Mouse (Mus musculus) embryonic facial prominence, embryonic 14.5 days (tissue): ENCODE measurements around the gene Ptpre. TPM values are rescaled to one million over a fixed set of nuclear protein-coding genes. Genes with fewer than 3 reads are reported as not detected.
"Not testable (repeated sequence)": the region's sequence is repeated elsewhere in the genome, so short reads cannot be mapped to it uniquely, and the experiment has no call there.

ENCODE experiments used
- ATAC-seq: fragments of 200-750 bp; cut with Nextera tagmentation; 2 replicates; pipeline ENCODE4 v1.8.0; 2017; ENCODE audit warnings: low read depth, moderate number of reproducible peaks, moderate TSS enrichment
- DNase-seq: peaks from one replicate; pipeline ENCODE4 v3.0.0-alpha.2; 2015; ENCODE audit warnings: low spot score
- H3K27ac ChIP-seq: fragments of 300-500 bp; sonication (generic); replicated peaks from 2 replicates; pipeline ENCODE4 v1.5.1; 2014; ENCODE audit warnings: low read depth, mild to moderate bottlenecking, low read length, moderate library complexity
- H3K27me3 ChIP-seq: fragments of 300-500 bp; sonication (generic); replicated peaks from 2 replicates; pipeline ENCODE4 v1.6.1; 2014; ENCODE audit warnings: low read length; ENCODE audit not compliant: control insufficient read depth, insufficient read depth
- H3K36me3 ChIP-seq: fragments of 300-500 bp; sonication (generic); 2 replicates; pipeline ENCODE4 v1.6.1; 2014; ENCODE audit warnings: low read length, mixed read lengths; ENCODE audit not compliant: control insufficient read depth, insufficient read depth
- H3K4me1 ChIP-seq: fragments of 300-500 bp; sonication (generic); 2 replicates; pipeline ENCODE4 v1.6.1; 2014; ENCODE audit warnings: antibody characterized with exemption, low read length; ENCODE audit not compliant: control insufficient read depth, insufficient read depth
- H3K4me2 ChIP-seq: fragments of 300-500 bp; sonication (generic); 2 replicates; pipeline ENCODE4 v1.6.1; 2014; ENCODE audit warnings: low read depth, mild to moderate bottlenecking, low read length, moderate library complexity, mixed read lengths
- H3K4me3 ChIP-seq: fragments of 300-500 bp; sonication (generic); 2 replicates; pipeline ENCODE4 v1.5.1; 2014; ENCODE audit warnings: low read depth, mild to moderate bottlenecking, low read length
- H3K9ac ChIP-seq: fragments of 300-500 bp; sonication (generic); 2 replicates; pipeline ENCODE4 v1.6.1; 2014; ENCODE audit warnings: low read depth, mild to moderate bottlenecking, low read length, moderate library complexity, mixed read lengths
- H3K9me3 ChIP-seq: fragments of 300-500 bp; sonication (generic); 2 replicates; pipeline ENCODE4 v1.6.1; 2016; ENCODE audit warnings: low read length; ENCODE audit not compliant: control insufficient read depth
- WGBS: fragments of 180-500 bp; shearing (Covaris S2); extraction: QIAGEN DNeasy Blood & Tissue Kit; methylation state at CpG from one replicate; pipeline ENCODE4 v1.1.7; 2014; 5-methylcytosine and 5-hydroxymethylcytosine counted together
- polyA plus RNA-seq: library from polyadenylated mRNA; unstranded; fragments of >200 nt; fragmentation: Nextera tagmentation; extraction: Ambion mirVana; gene quantifications from 2 replicates; pipeline ENCODE4 v1.2.1, GENCODE M21; 2014

Ptpre gene
- polyA plus RNA-seq, 1 experiment from 2014 or later = 4.1 TPM

- Histone ChIP-seq H3K36me3 (no peaks in the 10 kb centered on the region), H3K27me3 (no peaks in the 10 kb centered on the region), H3K4me3 (no peak overlapping the region), H3K9me3 (no peaks in the 10 kb centered on the region), H3K27ac (no peak overlapping the region), H3K4me2 (no peak overlapping the region), H3K4me1 (peaks cover 12% of the 10 kb centered on the region; the same call in 1 of the 2 replicates), H3K9ac (no peak overlapping the region)
- no peak for DNase-seq
- WGBS = 49% methylated on average over 7 of the region's 7 CpGs
- ATAC-seq = no peak; the same call in 1 of the 2 replicates
These were observed 75.5 kb downstream of the Ptpre start for GRCm38 (mm10) chr7:135612801-135613200.

- Histone ChIP-seq H3K36me3 (no peaks in the 10 kb centered on the region), H3K27ac (no peak overlapping the region), H3K4me2 (no peak overlapping the region), H3K9ac (no peak overlapping the region), H3K4me1 (peaks cover 12% of the 10 kb centered on the region; the same call in 1 of the 2 replicates), H3K4me3 (no peak overlapping the region), H3K9me3 (no peaks in the 10 kb centered on the region), H3K27me3 (no peaks in the 10 kb centered on the region)
- no peak for ATAC-seq
- DNase-seq = no peak
- whole genome bisulfite sequencing = 95% methylated on average over 3 of the region's 3 CpGs
These were observed 76.1 kb downstream of the Ptpre start for GRCm38 (mm10) chr7:135613380-135613779.

GRCm38 (mm10) chr7:135614892-135615291 is 77.6 kb downstream of the Ptpre start:
- Histone ChIP-seq H3K9ac (no peak overlapping the region), H3K27me3 (no peaks in the 10 kb centered on the region), H3K27ac (no peak overlapping the region), H3K9me3 (no peaks in the 10 kb centered on the region), H3K36me3 (no peaks in the 10 kb centered on the region), H3K4me2 (no peak overlapping the region), H3K4me1 (peaks cover 6% of the 10 kb centered on the region; the same call in 1 of the 2 replicates), H3K4me3 (no peak overlapping the region)
- DNase-seq (no peak), ATAC-seq (no peak)
- WGBS = 84% methylated on average over 8 of the region's 8 CpGs

GRCm38 (mm10) chr7:135616479-135616878 is 79.2 kb downstream of the Ptpre start:
- H3K4me2 ChIP-seq, H3K9me3 ChIP-seq, DNase-seq, H3K9ac ChIP-seq, H3K36me3 ChIP-seq, H3K4me1 ChIP-seq, H3K4me3 ChIP-seq, H3K27ac ChIP-seq, ATAC-seq, H3K27me3 ChIP-seq: not testable (repeated sequence)

GRCm38 (mm10) chr7:135617776-135618175 is 80.5 kb downstream of the Ptpre start:
- H3K4me1 ChIP-seq = no peaks in the 10 kb centered on the region
- no peaks in the 10 kb centered on the region for H3K9me3 ChIP-seq
- H3K27ac ChIP-seq = no peak overlapping the region
- ATAC-seq = no peak
- H3K4me3 ChIP-seq = no peak overlapping the region
- no peak overlapping the region for H3K4me2 ChIP-seq
- DNase-seq = peak; percentile 60
- no peaks in the 10 kb centered on the region for H3K27me3 ChIP-seq
- no peak overlapping the region for H3K9ac ChIP-seq
- 58% methylated on average over 11 of the region's 11 CpGs for WGBS
- H3K36me3 ChIP-seq = no peaks in the 10 kb centered on the region

GRCm38 (mm10) chr7:135621649-135622048 is 84.4 kb downstream of the Ptpre start:
- no peak overlapping the region for H3K27ac ChIP-seq
- H3K9me3 ChIP-seq = no peaks in the 10 kb centered on the region
- H3K9ac ChIP-seq = no peak overlapping the region
- H3K4me1 ChIP-seq = no peaks in the 10 kb centered on the region
- no peak overlapping the region for H3K4me3 ChIP-seq
- H3K27me3 ChIP-seq = no peaks in the 10 kb centered on the region
- WGBS = 69% methylated on average over 6 of the region's 6 CpGs
- no peak overlapping the region for H3K4me2 ChIP-seq
- no peak for ATAC-seq
- no peaks in the 10 kb centered on the region for H3K36me3 ChIP-seq
- no peak for DNase-seq

DNA sequence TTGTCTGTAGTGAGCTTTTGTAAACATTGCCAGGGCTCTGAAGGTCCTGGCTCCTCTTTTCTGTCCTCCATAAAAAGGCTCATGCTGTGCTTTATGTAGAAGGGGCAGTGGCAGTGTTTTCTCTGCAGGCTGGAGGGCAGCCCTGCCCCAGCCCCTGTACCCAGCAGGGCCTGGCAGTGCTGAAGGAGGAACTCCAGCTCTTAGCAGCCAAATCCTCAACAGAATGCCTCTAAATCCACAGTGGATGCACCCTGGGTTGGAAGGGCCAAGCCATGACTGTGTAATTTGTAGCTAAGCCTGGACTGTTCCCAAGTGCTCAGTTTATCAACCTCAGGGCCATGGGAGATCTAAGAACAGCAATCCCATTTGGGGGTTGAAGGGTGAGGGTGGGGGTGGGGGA is 85.0 kb downstream of the Ptpre start:
- ATAC-seq (no peak), DNase-seq (no peak)
- H3K4me1 ChIP-seq = no peaks in the 10 kb centered on the region
- no peaks in the 10 kb centered on the region for H3K27me3 ChIP-seq
- no peaks in the 10 kb centered on the region for H3K9me3 ChIP-seq
- no peak overlapping the region for H3K4me2 ChIP-seq
- no peak overlapping the region for H3K4me3 ChIP-seq
- H3K9ac ChIP-seq = no peak overlapping the region
- no peak overlapping the region for H3K27ac ChIP-seq
- no peaks in the 10 kb centered on the region for H3K36me3 ChIP-seq

GRCm38 (mm10) chr7:135624854-135625253 is 87.6 kb downstream of the Ptpre start:
- Histone ChIP-seq H3K9me3 (no peaks in the 10 kb centered on the region), H3K27ac (no peak overlapping the region), H3K36me3 (no peaks in the 10 kb centered on the region), H3K4me1 (no peaks in the 10 kb centered on the region), H3K9ac (no peak overlapping the region), H3K27me3 (no peaks in the 10 kb centered on the region), H3K4me3 (no peak overlapping the region), H3K4me2 (no peak overlapping the region)
- no peak for ATAC-seq
- 67% methylated on average over 3 of the region's 3 CpGs for WGBS
- DNase-seq = no peak

DNA sequence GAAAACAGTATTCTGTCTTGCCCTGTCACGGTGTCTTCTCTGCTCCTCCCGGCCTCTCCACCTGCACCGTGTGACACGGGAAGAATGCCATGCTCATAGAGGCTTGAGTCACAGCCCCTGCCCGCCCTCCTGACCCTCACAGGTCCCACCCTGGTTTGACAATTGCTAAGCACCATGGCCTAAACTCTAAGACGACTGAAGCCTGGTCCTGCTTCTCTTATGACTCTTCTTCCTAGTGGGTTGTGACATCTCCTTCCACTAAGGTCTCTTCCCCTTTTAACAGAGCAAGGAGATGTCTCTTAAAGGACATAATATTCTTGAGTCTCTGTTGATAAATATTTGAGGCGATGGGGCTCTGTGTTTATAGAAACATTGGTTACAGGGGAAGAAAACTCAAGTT is 91.1 kb downstream of the Ptpre start:
- H3K4me1 ChIP-seq = no peaks in the 10 kb centered on the region
- no peak overlapping the region for H3K4me3 ChIP-seq
- no peak overlapping the region for H3K4me2 ChIP-seq
- H3K9ac ChIP-seq = no peak overlapping the region
- no peaks in the 10 kb centered on the region for H3K9me3 ChIP-seq
- no peaks in the 10 kb centered on the region for H3K36me3 ChIP-seq
- 75% methylated on average over 7 of the region's 7 CpGs for WGBS
- ATAC-seq (no peak), DNase-seq (no peak)
- H3K27me3 ChIP-seq = no peaks in the 10 kb centered on the region
- no peak overlapping the region for H3K27ac ChIP-seq
